Mouse (Mus musculus): Measurements from ENCODE around the gene Skap1. TPM values are rescaled to one million over a fixed set of nuclear protein-coding genes. Genes with fewer than 3 reads are reported as not detected.

The Skap1 gene
- polyA plus RNA-seq, 1 experiment, result 0.48 TPM

GRCm38 (mm10) chr11:96429062-96429461, 35.3 kb upstream of the Skap1 start:
- Histone ChIP-seq H3K4me3 (ENCODE audit: low read depth, low read length) (no peak overlapping the region), H3K9me3 (replicated peaks; ENCODE audit: control insufficient read depth, insufficient read depth, low read length, poor library complexity, severe bottlenecking) (no peaks in the 10 kb centered on the region), H3K36me3 (ENCODE audit: control insufficient read depth, insufficient read depth, low read length, poor library complexity, severe bottlenecking) (no peaks in the 10 kb centered on the region), H3K4me1 (ENCODE audit: control insufficient read depth, insufficient read depth, low read length) (no peaks in the 10 kb centered on the region), H3K27me3 (ENCODE audit: control insufficient read depth, insufficient read depth, low read length, poor library complexity, severe bottlenecking) (no peaks in the 10 kb centered on the region), H3K9ac (ENCODE audit: low read depth, poor library complexity, severe bottlenecking) (no peak overlapping the region), H3K27ac (ENCODE audit: insufficient read depth, low read length) (no peak overlapping the region)
- TF ChIP-seq CTCF (IDR thresholded peaks at IDR 0.05; ENCODE audit: low read depth, low read length) (no peak), EP300 (IDR thresholded peaks at IDR 0.05; ENCODE audit: insufficient read depth, low read depth, low read length) (no peak), POLR2A (IDR thresholded peaks at IDR 0.05; ENCODE audit: insufficient read depth, low read length) (no peak)

- no peak overlapping the region for H3K27ac ChIP-seq (ENCODE audit: insufficient read depth, low read length)
- no peaks in the 10 kb centered on the region for H3K9me3 ChIP-seq (replicated peaks; ENCODE audit: control insufficient read depth, insufficient read depth, low read length, poor library complexity, severe bottlenecking)
- no peak overlapping the region for H3K4me3 ChIP-seq (ENCODE audit: low read depth, low read length)
- no peaks in the 10 kb centered on the region for H3K4me1 ChIP-seq (ENCODE audit: control insufficient read depth, insufficient read depth, low read length)
- no peak overlapping the region for H3K9ac ChIP-seq (ENCODE audit: low read depth, poor library complexity, severe bottlenecking)
- no peaks in the 10 kb centered on the region for H3K27me3 ChIP-seq (ENCODE audit: control insufficient read depth, insufficient read depth, low read length, poor library complexity, severe bottlenecking)
- TF ChIP-seq CTCF (IDR thresholded peaks at IDR 0.05; ENCODE audit: low read depth, low read length), result no peak
- TF ChIP-seq EP300 (IDR thresholded peaks at IDR 0.05; ENCODE audit: insufficient read depth, low read depth, low read length), result no peak
- TF ChIP-seq POLR2A (IDR thresholded peaks at IDR 0.05; ENCODE audit: insufficient read depth, low read length), result no peak
- H3K36me3 ChIP-seq (ENCODE audit: control insufficient read depth, insufficient read depth, low read length, poor library complexity, severe bottlenecking), result no peaks in the 10 kb centered on the region
These were observed 34.5 kb upstream of the Skap1 start for GRCm38 (mm10) chr11:96429891-96430290.

GRCm38 (mm10) chr11:96431871-96432270, 32.5 kb upstream of the Skap1 start:
- Histone ChIP-seq H3K27ac (ENCODE audit: insufficient read depth, low read length) (no peak overlapping the region), H3K4me1 (ENCODE audit: control insufficient read depth, insufficient read depth, low read length) (no peaks in the 10 kb centered on the region), H3K9ac (ENCODE audit: low read depth, poor library complexity, severe bottlenecking) (no peak overlapping the region), H3K4me3 (ENCODE audit: low read depth, low read length) (no peak overlapping the region), H3K36me3 (ENCODE audit: control insufficient read depth, insufficient read depth, low read length, poor library complexity, severe bottlenecking) (no peaks in the 10 kb centered on the region), H3K9me3 (replicated peaks; ENCODE audit: control insufficient read depth, insufficient read depth, low read length, poor library complexity, severe bottlenecking) (no peaks in the 10 kb centered on the region), H3K27me3 (ENCODE audit: control insufficient read depth, insufficient read depth, low read length, poor library complexity, severe bottlenecking) (no peaks in the 10 kb centered on the region)
- TF ChIP-seq EP300 (IDR thresholded peaks at IDR 0.05; ENCODE audit: insufficient read depth, low read depth, low read length) (no peak), POLR2A (IDR thresholded peaks at IDR 0.05; ENCODE audit: insufficient read depth, low read length) (no peak), CTCF (IDR thresholded peaks at IDR 0.05; ENCODE audit: low read depth, low read length) (no peak)

GRCm38 (mm10) chr11:96434888-96435287, 29.5 kb upstream of the Skap1 start:
- Histone ChIP-seq H3K36me3 (ENCODE audit: control insufficient read depth, insufficient read depth, low read length, poor library complexity, severe bottlenecking) (no peaks in the 10 kb centered on the region), H3K4me1 (ENCODE audit: control insufficient read depth, insufficient read depth, low read length) (no peaks in the 10 kb centered on the region), H3K27me3 (ENCODE audit: control insufficient read depth, insufficient read depth, low read length, poor library complexity, severe bottlenecking) (no peaks in the 10 kb centered on the region), H3K9me3 (replicated peaks; ENCODE audit: control insufficient read depth, insufficient read depth, low read length, poor library complexity, severe bottlenecking) (no peaks in the 10 kb centered on the region), H3K27ac (ENCODE audit: insufficient read depth, low read length) (no peak overlapping the region), H3K9ac (ENCODE audit: low read depth, poor library complexity, severe bottlenecking) (no peak overlapping the region), H3K4me3 (ENCODE audit: low read depth, low read length) (no peak overlapping the region)
- TF ChIP-seq CTCF (IDR thresholded peaks at IDR 0.05; ENCODE audit: low read depth, low read length) (no peak), EP300 (IDR thresholded peaks at IDR 0.05; ENCODE audit: insufficient read depth, low read depth, low read length) (no peak)

- TF ChIP-seq EP300 (IDR thresholded peaks at IDR 0.05; ENCODE audit: insufficient read depth, low read depth, low read length) (no peak), CTCF (IDR thresholded peaks at IDR 0.05; ENCODE audit: low read depth, low read length) (no peak), POLR2A (IDR thresholded peaks at IDR 0.05; ENCODE audit: insufficient read depth, low read length) (no peak)
- no peaks in the 10 kb centered on the region for H3K4me1 ChIP-seq (ENCODE audit: control insufficient read depth, insufficient read depth, low read length)
- H3K4me3 ChIP-seq (ENCODE audit: low read depth, low read length), result no peak overlapping the region
- H3K9ac ChIP-seq (ENCODE audit: low read depth, poor library complexity, severe bottlenecking), result no peak overlapping the region
- no peaks in the 10 kb centered on the region for H3K36me3 ChIP-seq (ENCODE audit: control insufficient read depth, insufficient read depth, low read length, poor library complexity, severe bottlenecking)
- H3K27ac ChIP-seq (ENCODE audit: insufficient read depth, low read length), result no peak overlapping the region
- H3K9me3 ChIP-seq (replicated peaks; ENCODE audit: control insufficient read depth, insufficient read depth, low read length, poor library complexity, severe bottlenecking), result no peaks in the 10 kb centered on the region
- no peaks in the 10 kb centered on the region for H3K27me3 ChIP-seq (ENCODE audit: control insufficient read depth, insufficient read depth, low read length, poor library complexity, severe bottlenecking)
These were observed 27.9 kb upstream of the Skap1 start for GRCm38 (mm10) chr11:96436525-96436924.

GRCm38 (mm10) chr11:96438787-96439186, 25.6 kb upstream of the Skap1 start:
- Histone ChIP-seq H3K27ac (ENCODE audit: insufficient read depth, low read length) (no peak overlapping the region), H3K27me3 (ENCODE audit: control insufficient read depth, insufficient read depth, low read length, poor library complexity, severe bottlenecking) (no peaks in the 10 kb centered on the region), H3K4me1 (ENCODE audit: control insufficient read depth, insufficient read depth, low read length) (no peaks in the 10 kb centered on the region), H3K9ac (ENCODE audit: low read depth, poor library complexity, severe bottlenecking) (no peak overlapping the region), H3K36me3 (ENCODE audit: control insufficient read depth, insufficient read depth, low read length, poor library complexity, severe bottlenecking) (no peaks in the 10 kb centered on the region), H3K9me3 (replicated peaks; ENCODE audit: control insufficient read depth, insufficient read depth, low read length, poor library complexity, severe bottlenecking) (no peaks in the 10 kb centered on the region), H3K4me3 (ENCODE audit: low read depth, low read length) (no peak overlapping the region)
- TF ChIP-seq POLR2A (IDR thresholded peaks at IDR 0.05; ENCODE audit: insufficient read depth, low read length) (no peak), EP300 (IDR thresholded peaks at IDR 0.05; ENCODE audit: insufficient read depth, low read depth, low read length) (no peak), CTCF (IDR thresholded peaks at IDR 0.05; ENCODE audit: low read depth, low read length) (peak; percentile 96)

Data from ES-Bruce4 (cell line).